Mouse (Mus musculus): ENCODE results near the gene Kng1.

Kng1 gene

GRCm38 (mm10) chr16:23115486-23115885 is 57.8 kb downstream of the Kng1 start:
- DNase-seq: no peak

- no peak for DNase-seq
These were observed 59.5 kb downstream of the Kng1 start for GRCm38 (mm10) chr16:23117173-23117572.

GRCm38 (mm10) chr16:23122446-23122845 is 64.8 kb downstream of the Kng1 start:
- no peak for DNase-seq

GRCm38 (mm10) chr16:23123104-23123503 is 65.4 kb downstream of the Kng1 start:
- DNase-seq: no peak

- no peak for DNase-seq
These were observed 66.7 kb downstream of the Kng1 start for GRCm38 (mm10) chr16:23124398-23124797.

- DNase-seq: no peak
These were observed 69.6 kb downstream of the Kng1 start for GRCm38 (mm10) chr16:23127311-23127672.

- DNase-seq: peak; percentile 94
These were observed 70.2 kb downstream of the Kng1 start, which contains the start of gene Rfc4 for GRCm38 (mm10) chr16:23127673-23128375. Gene Rfc4 (minus strand): TSS chr16:23127737.

- DNase-seq: no peak
These were observed 72.6 kb downstream of the Kng1 start for GRCm38 (mm10) chr16:23130303-23130702.
